Mouse (Mus musculus) liver, adult 2 months (tissue): ENCODE data around the gene Myocos.

ENCODE experiments used
- CTCF ChIP-seq: fragments of 200-500 bp; IDR thresholded peaks from 2 replicates; pipeline ENCODE4 v1.5.1; 2011; ENCODE audit warnings: low read depth, low read length, control low read depth
- POLR2A ChIP-seq: fragments of 200-500 bp; IDR thresholded peaks from 2 replicates; pipeline ENCODE4 v1.6.1; 2011; ENCODE audit warnings: low read length, control low read depth; ENCODE audit not compliant: insufficient read depth; ENCODE audit errors: extremely low read depth

DNA sequence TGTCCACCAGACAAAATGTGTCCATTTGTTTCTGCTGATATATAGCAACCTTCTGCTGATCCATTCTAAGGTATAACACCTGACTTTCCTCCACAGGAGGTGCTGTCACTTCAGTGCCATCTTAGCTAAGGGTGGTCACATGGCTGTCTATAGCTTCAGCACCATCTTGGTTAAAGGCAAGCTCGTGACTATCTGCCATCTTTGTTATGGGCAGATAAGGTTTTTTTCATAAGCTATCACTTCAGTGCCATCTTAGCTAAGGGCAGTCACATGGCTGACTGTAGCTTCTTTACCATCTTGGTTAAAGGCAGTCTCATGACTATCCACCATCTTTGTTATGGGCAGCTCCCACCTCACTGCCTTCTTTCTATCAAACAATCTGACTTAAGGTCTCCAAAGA, 42.5 kb downstream of the Myocos start:
- TF ChIP-seq POLR2A (no peak), CTCF (no peak)
